Mouse (Mus musculus) heart, embryonic 10.5 days (tissue): ENCODE results near the gene Efcab1. TPM values are rescaled to one million over a fixed set of nuclear protein-coding genes. Genes with fewer than 3 reads are reported as not detected.
"Not testable (repeated sequence)": the region's sequence is repeated elsewhere in the genome, so short reads cannot be mapped to it uniquely, and the experiment has no call there.

Experiments used
- DNase-seq: peaks from one replicate; pipeline ENCODE4 v3.0.0-alpha.2; 2017; ENCODE audit warnings: low spot score
- H3K27ac ChIP-seq: fragments of 300-500 bp; sonication (generic); 2 replicates; pipeline ENCODE4 v1.5.1; 2016; ENCODE audit warnings: mild to moderate bottlenecking
- H3K27me3 ChIP-seq: fragments of 300-500 bp; sonication (generic); 2 replicates; pipeline ENCODE4 v1.6.1; 2016; ENCODE audit warnings: mild to moderate bottlenecking; ENCODE audit not compliant: poor library complexity, insufficient read depth, severe bottlenecking
- H3K36me3 ChIP-seq: fragments of 300-500 bp; sonication (generic); 2 replicates; pipeline ENCODE4 v1.6.1; 2016; ENCODE audit warnings: mild to moderate bottlenecking, moderate library complexity
- H3K4me1 ChIP-seq: fragments of 300-500 bp; sonication (generic); 2 replicates; pipeline ENCODE4 v1.6.1; 2016; ENCODE audit warnings: mild to moderate bottlenecking
- H3K4me3 ChIP-seq: fragments of 300-500 bp; sonication (generic); 2 replicates; pipeline ENCODE4 v1.5.1; 2016; ENCODE audit warnings: mild to moderate bottlenecking, moderate library complexity
- H3K9me3 ChIP-seq: fragments of 300-500 bp; sonication (generic); 2 replicates; pipeline ENCODE4 v1.6.1; 2016; ENCODE audit warnings: mild to moderate bottlenecking, moderate library complexity
- WGBS: fragments of 180-500 bp; shearing (Covaris S2); methylation state at CpG from one replicate; pipeline ENCODE4 v1.1.7; 2016; 5-methylcytosine and 5-hydroxymethylcytosine counted together
- polyA plus RNA-seq: library from polyadenylated mRNA; unstranded; fragments of >200 nt; fragmentation: Nextera tagmentation; extraction: Ambion mirVana; gene quantifications from 2 replicates; pipeline ENCODE4 v1.2.1, GENCODE M21; 2016

Gene Efcab1
- polyA plus RNA-seq, 1 experiment from 2014 or later, result 4.0 TPM

DNA sequence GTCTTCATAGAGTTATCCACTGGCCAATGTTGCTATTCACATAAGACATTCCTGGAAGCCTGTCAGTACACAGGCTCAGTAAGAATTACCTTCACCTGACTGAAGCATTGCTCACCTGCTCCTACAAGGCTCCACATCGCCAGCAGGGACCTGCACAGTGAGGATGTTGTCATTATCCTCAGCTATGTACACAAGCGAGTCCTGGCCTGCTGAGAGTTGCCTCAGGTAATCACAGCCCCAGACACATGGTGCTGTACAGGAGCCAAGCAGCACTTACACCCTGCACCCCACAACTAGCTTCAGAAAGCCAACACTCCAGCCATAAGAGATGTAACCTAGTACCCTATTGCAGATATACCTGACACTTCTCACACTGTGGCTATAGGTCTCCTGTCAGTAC is 37.1 kb downstream of the Efcab1 start:
- Histone ChIP-seq H3K4me3 (no peak overlapping the region), H3K27ac (no peak overlapping the region), H3K27me3 (peaks cover 14% of the 10 kb centered on the region; the same call in 1 of the 2 replicates), H3K9me3 (no peaks in the 10 kb centered on the region), H3K36me3 (no peaks in the 10 kb centered on the region), H3K4me1 (no peaks in the 10 kb centered on the region)
- WGBS, result 74% methylated on average over 2 of the region's 2 CpGs
- no peak for DNase-seq

- not testable (repeated sequence) for DNase-seq, H3K4me1 ChIP-seq, H3K27ac ChIP-seq, H3K36me3 ChIP-seq, H3K4me3 ChIP-seq, H3K9me3 ChIP-seq
- peaks cover 20% of the 10 kb centered on the region; the same call in 1 of the 2 replicates for H3K27me3 ChIP-seq
- 84% methylated on average over 2 of the region's 2 CpGs for WGBS
Observed at GRCm38 (mm10) chr16:14947561-14947960, 41.2 kb downstream of the Efcab1 start.

DNA sequence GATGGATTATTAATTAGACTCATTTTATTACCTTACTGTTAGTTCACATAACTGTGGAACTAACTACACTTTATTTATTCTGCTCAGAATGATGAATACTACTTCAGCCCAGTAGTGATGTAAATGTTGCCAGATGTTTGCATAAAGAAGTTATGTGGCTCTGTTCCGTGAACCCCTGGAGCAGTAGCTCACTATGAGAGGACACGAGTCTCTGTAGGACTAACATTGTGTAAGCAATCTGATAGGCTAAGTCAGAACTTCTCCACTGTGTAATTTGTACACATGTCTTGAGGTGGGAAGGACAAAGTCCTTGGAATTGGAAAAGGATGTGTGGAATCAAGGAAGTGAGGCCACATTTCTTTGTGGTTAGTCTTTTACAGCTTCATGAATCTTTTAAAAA is 45.5 kb downstream of the Efcab1 start:
- DNase-seq, result no peak
- Histone ChIP-seq H3K27ac (no peak overlapping the region), H3K36me3 (no peaks in the 10 kb centered on the region), H3K27me3 (peaks cover 9% of the 10 kb centered on the region; the same call in 1 of the 2 replicates), H3K9me3 (no peaks in the 10 kb centered on the region), H3K4me3 (no peak overlapping the region), H3K4me1 (no peaks in the 10 kb centered on the region)
- WGBS, result 81% methylated on average over 2 of the region's 2 CpGs

GRCm38 (mm10) chr16:14959743-14960142 is 53.3 kb downstream of the Efcab1 start:
- no peaks in the 10 kb centered on the region for H3K36me3 ChIP-seq
- no peaks in the 10 kb centered on the region for H3K9me3 ChIP-seq
- no peaks in the 10 kb centered on the region for H3K4me1 ChIP-seq
- no peak for DNase-seq
- 0 out of 2 replicates have a peak, but pooled peaks cover 5% of the 10 kb centered on the region for H3K27me3 ChIP-seq
- no peak overlapping the region for H3K4me3 ChIP-seq
- H3K27ac ChIP-seq, result no peak overlapping the region
- 92% methylated on average over 8 of the region's 8 CpGs for WGBS

- DNase-seq, result no peak
- Histone ChIP-seq H3K27ac (no peak overlapping the region), H3K4me1 (no peaks in the 10 kb centered on the region), H3K4me3 (no peak overlapping the region), H3K9me3 (no peaks in the 10 kb centered on the region), H3K36me3 (no peaks in the 10 kb centered on the region), H3K27me3 (no peaks in the 10 kb centered on the region)
- WGBS, result 44% methylated on average over 1 of the region's 1 CpGs
Observed at GRCm38 (mm10) chr16:14973696-14974095, 67.3 kb downstream of the Efcab1 start.

- no peaks in the 10 kb centered on the region for H3K9me3 ChIP-seq
- DNase-seq, result no peak
- 89% methylated on average over 2 of the region's 2 CpGs for WGBS
- H3K4me3 ChIP-seq, result no peak overlapping the region
- no peaks in the 10 kb centered on the region for H3K27me3 ChIP-seq
- H3K36me3 ChIP-seq, result no peaks in the 10 kb centered on the region
- no peaks in the 10 kb centered on the region for H3K4me1 ChIP-seq
- H3K27ac ChIP-seq, result no peak overlapping the region
Observed at GRCm38 (mm10) chr16:14979228-14979627, 72.8 kb downstream of the Efcab1 start.

DNA sequence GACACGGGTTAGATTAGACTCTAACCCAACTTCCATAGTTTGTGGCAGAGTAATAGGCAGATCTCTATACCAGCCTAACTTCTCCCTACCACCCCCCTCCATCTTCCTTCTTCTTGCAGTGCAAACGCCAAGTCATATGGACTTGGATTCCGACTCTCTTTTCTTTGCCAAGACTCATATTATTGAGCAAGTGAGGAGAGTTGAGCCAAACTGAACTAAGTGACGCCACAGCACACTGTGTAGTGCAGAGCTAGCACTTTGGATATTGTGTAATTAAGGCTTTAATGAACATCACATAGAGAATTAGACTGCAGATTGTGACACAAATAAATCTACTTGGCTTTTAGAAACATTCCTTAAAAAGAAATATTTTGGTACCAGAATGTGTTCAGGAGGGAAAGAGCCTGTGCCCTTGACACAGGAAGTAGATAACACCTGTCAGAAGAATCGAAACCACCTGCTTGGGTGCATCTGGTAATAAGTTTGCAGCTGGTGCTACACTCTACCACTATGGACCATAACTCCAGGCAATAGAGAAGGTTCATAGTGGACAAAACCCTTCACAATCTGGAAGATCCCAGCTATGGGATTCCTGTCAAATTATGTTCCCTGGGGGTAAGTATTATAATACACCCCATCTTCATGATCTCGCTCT is 83.3 kb downstream of the Efcab1 start:
- Histone ChIP-seq H3K4me1 (peaks cover 19% of the 10 kb centered on the region; the same call in 1 of the 2 replicates), H3K9me3 (no peaks in the 10 kb centered on the region), H3K4me3 (no peak overlapping the region), H3K36me3 (no peaks in the 10 kb centered on the region), H3K27ac (no peak overlapping the region), H3K27me3 (no peaks in the 10 kb centered on the region)
- WGBS, result 83% methylated on average over 6 of the region's 6 CpGs
- DNase-seq, result no peak

DNA sequence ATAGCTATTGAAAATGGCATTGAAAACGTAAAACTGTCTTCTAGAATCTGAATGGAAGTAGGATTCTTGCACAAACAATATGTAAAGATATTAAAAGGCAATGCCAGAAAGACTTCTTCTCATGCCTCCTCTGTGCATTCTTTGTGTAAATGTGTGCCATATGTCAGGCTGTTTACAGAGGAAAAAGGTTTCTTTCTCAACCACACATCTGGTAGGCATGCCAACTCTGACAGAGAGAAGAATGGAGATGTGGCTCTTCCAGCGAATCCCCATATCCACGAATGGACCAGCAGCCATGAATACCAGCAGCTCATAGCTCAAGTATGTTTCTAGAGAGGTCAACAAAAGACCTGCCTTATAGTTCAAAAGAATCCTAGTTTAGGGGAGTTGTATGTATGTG is 84.6 kb downstream of the Efcab1 start:
- H3K4me3 ChIP-seq, result no peak overlapping the region
- WGBS, result 74% methylated on average over 3 of the region's 3 CpGs
- no peak for DNase-seq
- no peaks in the 10 kb centered on the region for H3K9me3 ChIP-seq
- H3K36me3 ChIP-seq, result no peaks in the 10 kb centered on the region
- no peaks in the 10 kb centered on the region for H3K27me3 ChIP-seq
- H3K27ac ChIP-seq, result no peak overlapping the region
- peaks cover 19% of the 10 kb centered on the region; the same call in 1 of the 2 replicates for H3K4me1 ChIP-seq

DNA sequence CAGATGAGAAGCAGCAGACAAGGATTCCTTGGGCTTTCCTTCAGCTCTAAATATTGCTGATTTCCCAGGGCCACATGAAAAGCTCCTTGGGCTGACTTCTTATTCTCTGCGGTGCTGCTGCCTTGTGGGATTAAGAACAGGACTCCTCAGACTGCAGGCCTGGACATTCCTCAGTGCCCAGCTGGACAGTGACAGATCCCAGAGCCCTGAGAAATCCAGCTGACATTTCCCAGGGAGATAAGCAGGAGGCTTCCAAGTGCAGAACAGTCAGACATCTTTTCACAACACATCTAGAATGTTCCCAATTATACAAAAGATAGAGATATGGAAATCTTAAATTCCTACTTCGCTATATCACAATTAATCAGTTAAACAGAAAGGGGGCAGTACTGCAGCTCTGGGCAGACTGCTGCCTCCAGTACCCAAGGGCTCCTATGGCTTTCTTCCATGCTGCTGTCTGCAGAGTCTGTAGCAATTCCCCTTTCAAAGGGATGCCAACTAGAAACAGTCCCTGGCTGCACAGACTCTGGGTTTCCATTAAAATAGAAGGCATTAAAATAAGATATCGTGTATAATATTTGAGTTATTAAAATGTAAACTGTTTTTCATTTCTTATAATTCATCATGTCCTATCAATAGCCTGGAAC is 86.2 kb downstream of the Efcab1 start:
- no peaks in the 10 kb centered on the region for H3K36me3 ChIP-seq
- peaks cover 19% of the 10 kb centered on the region; the same call in 1 of the 2 replicates for H3K4me1 ChIP-seq
- 30% methylated on average over 3 of the region's 3 CpGs for WGBS
- H3K9me3 ChIP-seq, result no peaks in the 10 kb centered on the region
- no peak overlapping the region for H3K4me3 ChIP-seq
- no peaks in the 10 kb centered on the region for H3K27me3 ChIP-seq
- DNase-seq, result peak; percentile 90
- H3K27ac ChIP-seq, result no peak overlapping the region

GRCm38 (mm10) chr16:15014724-15015123 is 108.3 kb downstream of the Efcab1 start:
- DNase-seq, result no peak
- H3K27me3 ChIP-seq, result no peaks in the 10 kb centered on the region
- H3K4me3 ChIP-seq, result no peak overlapping the region
- H3K4me1 ChIP-seq, result no peaks in the 10 kb centered on the region
- H3K36me3 ChIP-seq, result no peaks in the 10 kb centered on the region
- 79% methylated on average over 2 of the region's 2 CpGs for WGBS
- H3K27ac ChIP-seq, result no peak overlapping the region
- no peaks in the 10 kb centered on the region for H3K9me3 ChIP-seq
